Mouse (Mus musculus): Measurements from ENCODE around the gene R3hdm4. TPM values are rescaled to one million over a fixed set of nuclear protein-coding genes. Genes with fewer than 3 reads are reported as not detected.
"Not testable (repeated sequence)": the region's sequence is repeated elsewhere in the genome, so short reads cannot be mapped to it uniquely, and the experiment has no call there.

The R3hdm4 gene
- polyA plus RNA-seq, 1 experiment from 2014 or later = 137 TPM

- Histone ChIP-seq H3K27ac (ENCODE audit: low read depth, low read length) (no peak within 1 kb of the TSS), H3K36me3 (ENCODE audit: control insufficient read depth, insufficient read depth, low read length) (no peaks in the 10 kb centered on the region), H3K4me1 (ENCODE audit: control insufficient read depth, insufficient read depth, low read length) (peaks cover 17% of the 10 kb centered on the region; the same call in 1 of the 2 replicates), H3K4me3 (ENCODE audit: low read length) (no peak within 1 kb of the TSS), H3K4me2 (replicated peaks; ENCODE audit: low read depth, low read length) (no peak within 1 kb of the TSS), H3K9ac (ENCODE audit: low read depth, low read length) (no peak within 1 kb of the TSS), H3K9me3 (ENCODE audit: control insufficient read depth, low read length) (no peaks in the 10 kb centered on the region), H3K27me3 (ENCODE audit: control insufficient read depth, insufficient read depth, low read length) (peaks cover 2% of the 10 kb centered on the region; the same call in 1 of the 2 replicates)
- no peak for ATAC-seq (ENCODE audit: low FRiP score, low TSS enrichment)
- WGBS = 84% methylated on average over 6 of the region's 6 CpGs
These were observed 35.0 kb downstream of the R3hdm4 start, which contains the start of gene Elane for GRCm38 (mm10) chr10:79886054-79886453. Gene Elane (plus strand): TSS chr10:79886247.

DNA sequence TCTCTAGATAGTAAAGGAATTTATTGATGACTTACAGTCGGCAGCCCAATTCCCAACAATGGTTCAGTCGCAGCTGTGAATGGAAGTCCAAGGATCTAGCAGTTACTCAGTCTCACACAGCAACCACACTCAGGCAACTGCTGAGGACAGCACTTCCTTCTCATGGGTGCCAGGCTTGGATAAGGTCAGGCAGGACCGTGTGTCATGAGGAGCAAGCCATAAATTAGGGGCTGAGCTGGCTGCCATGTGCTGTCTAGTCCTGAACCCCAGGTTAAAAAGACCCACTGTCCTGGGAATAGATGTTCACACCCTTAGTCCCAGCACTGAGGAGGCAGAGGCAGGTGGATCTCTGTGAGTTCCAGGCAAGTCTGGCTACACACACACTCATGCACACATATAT is 36.1 kb downstream of the R3hdm4 start:
- not testable (repeated sequence) for H3K27ac ChIP-seq (ENCODE audit: low read depth, low read length); H3K4me2 ChIP-seq (replicated peaks; ENCODE audit: low read depth, low read length); ATAC-seq (ENCODE audit: low FRiP score, low TSS enrichment); H3K36me3 ChIP-seq (ENCODE audit: control insufficient read depth, insufficient read depth, low read length); H3K9ac ChIP-seq (ENCODE audit: low read depth, low read length); H3K9me3 ChIP-seq (ENCODE audit: control insufficient read depth, low read length); H3K4me3 ChIP-seq (ENCODE audit: low read length); H3K27me3 ChIP-seq (ENCODE audit: control insufficient read depth, insufficient read depth, low read length)
- peaks cover 25% of the 10 kb centered on the region; the same call in 1 of the 2 replicates for H3K4me1 ChIP-seq (ENCODE audit: control insufficient read depth, insufficient read depth, low read length)
- 52% methylated on average over 2 of the region's 3 CpGs for WGBS

DNA sequence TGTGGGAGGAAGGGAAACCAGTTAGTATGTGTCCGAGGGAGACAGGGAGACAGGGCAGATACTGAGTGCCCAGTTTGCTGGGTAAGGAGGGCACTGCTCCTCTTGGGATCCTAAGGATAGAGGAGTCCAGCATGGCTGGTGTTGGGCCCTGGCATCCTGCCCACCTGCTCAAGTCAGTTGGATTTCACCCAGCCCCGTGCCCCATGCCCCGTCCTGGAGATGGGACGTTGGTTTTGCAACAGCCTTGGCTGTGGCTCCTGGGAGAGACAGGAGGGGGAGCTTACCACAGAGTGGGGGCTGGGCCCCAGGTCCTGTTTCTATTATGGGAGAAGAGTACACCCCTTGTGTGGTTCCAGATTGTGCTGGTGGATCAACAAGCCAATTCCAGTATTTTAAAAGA is 36.6 kb downstream of the R3hdm4 start:
- ATAC-seq (ENCODE audit: low FRiP score, low TSS enrichment) = no peak
- peaks cover 25% of the 10 kb centered on the region; the same call in 1 of the 2 replicates for H3K4me1 ChIP-seq (ENCODE audit: control insufficient read depth, insufficient read depth, low read length)
- no peak overlapping the region for H3K27ac ChIP-seq (ENCODE audit: low read depth, low read length)
- no peaks in the 10 kb centered on the region for H3K9me3 ChIP-seq (ENCODE audit: control insufficient read depth, low read length)
- H3K4me2 ChIP-seq (replicated peaks; ENCODE audit: low read depth, low read length) = no peak overlapping the region
- H3K9ac ChIP-seq (ENCODE audit: low read depth, low read length) = no peak overlapping the region
- no peaks in the 10 kb centered on the region for H3K36me3 ChIP-seq (ENCODE audit: control insufficient read depth, insufficient read depth, low read length)
- WGBS = 61% methylated on average over 4 of the region's 4 CpGs
- H3K4me3 ChIP-seq (ENCODE audit: low read length) = no peak overlapping the region
- H3K27me3 ChIP-seq (ENCODE audit: control insufficient read depth, insufficient read depth, low read length) = no peaks in the 10 kb centered on the region

DNA sequence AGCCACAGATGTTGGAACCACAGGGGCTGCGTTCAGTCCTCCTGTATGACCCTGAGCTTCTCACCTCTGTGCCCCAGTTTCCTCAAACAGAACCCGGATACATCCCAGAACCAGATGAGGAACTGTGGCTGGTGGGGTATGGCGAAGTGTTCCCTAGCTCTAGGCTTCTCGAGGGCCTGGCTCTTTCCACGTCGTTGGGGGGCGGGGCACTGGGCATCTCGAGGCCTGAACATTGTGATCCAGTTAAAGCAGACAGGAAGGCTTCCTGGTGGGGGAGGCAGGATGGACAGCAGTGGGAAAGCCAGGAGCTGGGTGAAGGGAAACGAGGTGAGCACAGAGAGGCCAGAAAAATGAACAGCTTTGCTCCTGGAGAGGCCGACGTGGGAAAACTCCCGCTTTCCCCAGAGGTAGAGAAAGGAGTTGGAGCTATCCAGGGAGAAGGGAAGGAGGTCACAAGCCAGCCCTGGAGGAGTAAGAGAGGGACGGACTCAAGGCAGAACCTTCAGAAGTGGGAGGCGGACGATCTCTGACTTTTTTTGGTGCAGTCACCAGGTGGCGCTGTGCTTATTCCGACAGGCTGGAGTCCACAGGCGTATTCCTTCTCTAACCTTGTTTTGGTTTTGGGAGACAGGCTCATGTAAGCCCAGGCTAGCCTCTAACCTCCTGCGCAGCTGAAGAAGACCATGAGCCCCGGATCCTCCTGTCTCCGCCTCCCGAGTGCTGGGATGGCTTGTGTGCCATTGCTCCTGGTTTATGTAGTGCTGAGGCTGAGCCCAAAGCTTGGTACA is 37.5 kb downstream of the R3hdm4 start:
- Histone ChIP-seq H3K27ac (ENCODE audit: low read depth, low read length) (no peak overlapping the region), H3K36me3 (ENCODE audit: control insufficient read depth, insufficient read depth, low read length) (no peaks in the 10 kb centered on the region), H3K9me3 (ENCODE audit: control insufficient read depth, low read length) (no peaks in the 10 kb centered on the region), H3K4me3 (ENCODE audit: low read length) (no peak overlapping the region), H3K4me1 (ENCODE audit: control insufficient read depth, insufficient read depth, low read length) (peaks cover 25% of the 10 kb centered on the region; the same call in 1 of the 2 replicates), H3K27me3 (ENCODE audit: control insufficient read depth, insufficient read depth, low read length) (no peaks in the 10 kb centered on the region), H3K9ac (ENCODE audit: low read depth, low read length) (peak overlapping the region; percentile 19; the same call in 1 of the 2 replicates), H3K4me2 (replicated peaks; ENCODE audit: low read depth, low read length) (0 out of 2 replicates have a peak overlapping the region, but pooled peaks have one; percentile 13)
- 0 out of 2 replicates have a peak, but pooled peaks have one; percentile 4 for ATAC-seq (ENCODE audit: low FRiP score, low TSS enrichment)
- WGBS = 13% methylated on average over 22 of the region's 22 CpGs

DNA sequence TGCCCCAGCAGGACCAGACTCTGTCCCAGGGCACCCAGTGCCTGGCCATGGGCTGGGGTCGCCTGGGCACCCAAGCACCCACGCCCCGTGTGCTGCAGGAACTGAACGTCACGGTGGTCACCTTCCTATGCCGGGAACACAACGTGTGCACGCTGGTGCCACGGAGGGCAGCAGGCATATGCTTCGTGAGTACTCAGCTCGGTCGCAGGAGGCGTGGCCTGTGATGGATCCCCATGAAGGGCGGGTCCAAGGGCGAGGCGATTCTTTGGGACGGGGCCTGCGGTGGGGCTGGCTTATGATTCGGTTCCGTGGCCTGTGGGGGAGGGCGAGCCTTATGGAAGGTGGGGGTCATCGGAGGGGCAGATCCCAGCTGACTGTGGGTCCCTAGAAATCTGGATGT is 39.0 kb downstream of the R3hdm4 start:
- Histone ChIP-seq H3K4me3 (ENCODE audit: low read length) (peak overlapping the region; percentile 17; the same call in 1 of the 2 replicates), H3K9me3 (ENCODE audit: control insufficient read depth, low read length) (no peaks in the 10 kb centered on the region), H3K36me3 (ENCODE audit: control insufficient read depth, insufficient read depth, low read length) (no peaks in the 10 kb centered on the region), H3K4me2 (replicated peaks; ENCODE audit: low read depth, low read length) (peak overlapping the region; percentile 41), H3K27ac (ENCODE audit: low read depth, low read length) (no peak overlapping the region), H3K4me1 (ENCODE audit: control insufficient read depth, insufficient read depth, low read length) (peaks cover 30% of the 10 kb centered on the region; the same call in 1 of the 2 replicates), H3K9ac (ENCODE audit: low read depth, low read length) (peak overlapping the region; percentile 29; the same call in 1 of the 2 replicates), H3K27me3 (ENCODE audit: control insufficient read depth, insufficient read depth, low read length) (no peaks in the 10 kb centered on the region)
- ATAC-seq (ENCODE audit: low FRiP score, low TSS enrichment) = 0 out of 2 replicates have a peak, but pooled peaks have one; percentile 30
- 7% methylated on average over 22 of the region's 22 CpGs for WGBS

GRCm38 (mm10) chr10:79880721-79881120 is 40.3 kb downstream of the R3hdm4 start:
- H3K9me3 ChIP-seq (ENCODE audit: control insufficient read depth, low read length) = no peaks in the 10 kb centered on the region
- no peaks in the 10 kb centered on the region for H3K27me3 ChIP-seq (ENCODE audit: control insufficient read depth, insufficient read depth, low read length)
- H3K27ac ChIP-seq (ENCODE audit: low read depth, low read length) = no peak overlapping the region
- no peaks in the 10 kb centered on the region for H3K36me3 ChIP-seq (ENCODE audit: control insufficient read depth, insufficient read depth, low read length)
- H3K9ac ChIP-seq (ENCODE audit: low read depth, low read length) = no peak overlapping the region
- 15% methylated on average over 9 of the region's 9 CpGs for WGBS
- peak overlapping the region; percentile 15; the same call in 1 of the 2 replicates for H3K4me2 ChIP-seq (replicated peaks; ENCODE audit: low read depth, low read length)
- H3K4me3 ChIP-seq (ENCODE audit: low read length) = no peak overlapping the region
- H3K4me1 ChIP-seq (ENCODE audit: control insufficient read depth, insufficient read depth, low read length) = peaks cover 30% of the 10 kb centered on the region; the same call in 1 of the 2 replicates
- ATAC-seq (ENCODE audit: low FRiP score, low TSS enrichment) = no peak

GRCm38 (mm10) chr10:79879527-79879926 is 41.5 kb downstream of the R3hdm4 start:
- no peaks in the 10 kb centered on the region for H3K36me3 ChIP-seq (ENCODE audit: control insufficient read depth, insufficient read depth, low read length)
- H3K4me2 ChIP-seq (replicated peaks; ENCODE audit: low read depth, low read length) = no peak overlapping the region
- 33% methylated on average over 3 of the region's 3 CpGs for WGBS
- ATAC-seq (ENCODE audit: low FRiP score, low TSS enrichment) = 0 out of 2 replicates have a peak, but pooled peaks have one; percentile 10
- no peak overlapping the region for H3K9ac ChIP-seq (ENCODE audit: low read depth, low read length)
- H3K4me1 ChIP-seq (ENCODE audit: control insufficient read depth, insufficient read depth, low read length) = peaks cover 30% of the 10 kb centered on the region
- H3K27ac ChIP-seq (ENCODE audit: low read depth, low read length) = peak overlapping the region; percentile 31; the same call in 1 of the 2 replicates
- no peaks in the 10 kb centered on the region for H3K9me3 ChIP-seq (ENCODE audit: control insufficient read depth, low read length)
- H3K27me3 ChIP-seq (ENCODE audit: control insufficient read depth, insufficient read depth, low read length) = no peaks in the 10 kb centered on the region
- no peak overlapping the region for H3K4me3 ChIP-seq (ENCODE audit: low read length)

GRCm38 (mm10) chr10:79877757-79878156 is 43.3 kb downstream of the R3hdm4 start:
- H3K27ac ChIP-seq (ENCODE audit: low read depth, low read length) = no peak overlapping the region
- WGBS = 55% methylated on average over 12 of the region's 12 CpGs
- H3K4me1 ChIP-seq (ENCODE audit: control insufficient read depth, insufficient read depth, low read length) = peaks cover 31% of the 10 kb centered on the region

DNA sequence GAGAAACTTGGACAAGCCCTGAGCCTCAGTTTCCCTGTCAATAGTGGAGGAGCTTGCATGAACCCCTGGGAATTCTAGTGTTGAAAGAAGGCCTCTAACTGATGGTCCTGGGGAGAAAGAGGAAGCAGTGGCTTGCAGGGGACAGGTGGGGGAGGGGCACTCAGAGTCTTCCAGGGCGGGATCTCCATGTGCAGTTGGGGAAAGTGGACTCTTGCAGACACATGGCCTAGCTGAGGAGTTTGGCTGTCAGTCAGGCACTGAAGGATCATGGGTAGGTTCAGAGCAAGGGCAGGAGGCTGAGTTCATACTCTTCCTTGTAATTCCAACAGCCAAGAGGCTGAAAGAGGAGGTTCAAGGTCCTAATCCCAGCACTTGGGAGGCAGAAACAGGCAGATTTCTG is 43.8 kb downstream of the R3hdm4 start:
- Histone ChIP-seq H3K4me2 (replicated peaks; ENCODE audit: low read depth, low read length) (no peak overlapping the region), H3K4me3 (ENCODE audit: low read length) (no peak overlapping the region), H3K9me3 (ENCODE audit: control insufficient read depth, low read length) (no peaks in the 10 kb centered on the region), H3K9ac (ENCODE audit: low read depth, low read length) (no peak overlapping the region), H3K27ac (ENCODE audit: low read depth, low read length) (no peak overlapping the region), H3K4me1 (ENCODE audit: control insufficient read depth, insufficient read depth, low read length) (peaks cover 29% of the 10 kb centered on the region), H3K36me3 (ENCODE audit: control insufficient read depth, insufficient read depth, low read length) (no peaks in the 10 kb centered on the region), H3K27me3 (ENCODE audit: control insufficient read depth, insufficient read depth, low read length) (no peaks in the 10 kb centered on the region)
- 63% methylated on average over 1 of the region's 1 CpGs for WGBS
- no peak for ATAC-seq (ENCODE audit: low FRiP score, low TSS enrichment)

More at GRCm38 (mm10) chr10:79877757-79878156, 43.3 kb downstream of the R3hdm4 start:
- Histone ChIP-seq H3K4me2 (replicated peaks; ENCODE audit: low read depth, low read length) (no peak overlapping the region), H3K9me3 (ENCODE audit: control insufficient read depth, low read length) (no peaks in the 10 kb centered on the region), H3K27me3 (ENCODE audit: control insufficient read depth, insufficient read depth, low read length) (no peaks in the 10 kb centered on the region), H3K36me3 (ENCODE audit: control insufficient read depth, insufficient read depth, low read length) (no peaks in the 10 kb centered on the region), H3K4me3 (ENCODE audit: low read length) (no peak overlapping the region), H3K9ac (ENCODE audit: low read depth, low read length) (no peak overlapping the region)
- no peak for ATAC-seq (ENCODE audit: low FRiP score, low TSS enrichment)
